Comparison of ENCODE assay signal across 24 mouse cellular contexts in genomic region chr12:103509893-103510292, GRCm38 (mm10). TPM values are rescaled to one million over a fixed set of nuclear protein-coding genes. Genes with fewer than 3 reads are reported as not detected.
A peak's percentile ranks its signal among the peaks of the same experiment; 100 is the strongest.
DNase-seq lines count a peak whose midpoint lies in the region; ATAC-seq lines count a peak whose summit lies in the region.
"Had no signal": no experiment of that assay in that cellular context is flagged by ENCODE, and none has a peak within 500 bp of the region (broad histone marks: within the 10 kb centered on the region; RNA-seq: fewer than 3 reads in every experiment).

No protein-coding gene starts in this region.

- ATAC-seq in midbrain, embryonic 11.5 days (ENCODE audit: low FRiP score), result no peak
- ATAC-seq: hindbrain, embryonic 16.5 days; liver, embryonic 12.5 days had no signal

- 91% methylated on average over 8 of the region's 8 CpGs for WGBS in midbrain, embryonic 11.5 days

- no peaks in the 10 kb centered on the region for H3K36me3 ChIP-seq in midbrain, embryonic 11.5 days (ENCODE audit: control insufficient read depth, insufficient read depth, low read length)
- H3K36me3 ChIP-seq: embryonic facial prominence, embryonic 13.5 days; heart, embryonic 13.5 days; liver, embryonic 12.5 days had no signal

- no peak overlapping the region for H3K4me2 ChIP-seq in midbrain, embryonic 11.5 days
- H3K4me2 ChIP-seq: embryonic facial prominence, embryonic 13.5 days; heart, embryonic 13.5 days; liver, embryonic 12.5 days had no signal

- H3K4me1 ChIP-seq in midbrain, embryonic 11.5 days (ENCODE audit: control insufficient read depth, insufficient read depth, low read length), result peaks cover 4% of the 10 kb centered on the region; the same call in 1 of the 2 replicates
- H3K4me1 ChIP-seq: embryonic facial prominence, embryonic 13.5 days; heart, embryonic 13.5 days; liver, embryonic 12.5 days had no signal

- no peaks in the 10 kb centered on the region for H3K9me3 ChIP-seq in midbrain, embryonic 11.5 days (ENCODE audit: control insufficient read depth, low read length)
- H3K9me3 ChIP-seq: embryonic facial prominence, embryonic 13.5 days; heart, embryonic 13.5 days; liver, embryonic 12.5 days had no signal

- H3K4me3 ChIP-seq in midbrain, embryonic 11.5 days (ENCODE audit: low read depth, low read length), result no peak overlapping the region
- H3K4me3 ChIP-seq: embryonic facial prominence, embryonic 13.5 days; heart, embryonic 13.5 days; liver, embryonic 12.5 days had no signal

- H3K9ac ChIP-seq in midbrain, embryonic 11.5 days (ENCODE audit: low read length), result no peak overlapping the region
- H3K9ac ChIP-seq: embryonic facial prominence, embryonic 13.5 days; heart, embryonic 13.5 days; liver, embryonic 12.5 days had no signal

- no peak overlapping the region for H3K27ac ChIP-seq in midbrain, embryonic 11.5 days (ENCODE audit: low read depth, low read length)
- H3K27ac ChIP-seq: embryonic facial prominence, embryonic 13.5 days; heart, embryonic 13.5 days; liver, embryonic 12.5 days had no signal

- H3K27me3 ChIP-seq in midbrain, embryonic 11.5 days (ENCODE audit: control insufficient read depth, insufficient read depth, low read length), result no peaks in the 10 kb centered on the region
- H3K27me3 ChIP-seq: embryonic facial prominence, embryonic 13.5 days; liver, embryonic 12.5 days had no signal

- intact Hi-C loops in left cerebral cortex, postnatal 4 days (cut with DNase I), result loop anchor here (10.0 kb wide), 1 partner anchor 135 kb away; no protein-coding TSS in a partner anchor
- intact Hi-C loops in left cerebral cortex, postnatal 36 days (cut with DNase I), result no loop called here
- intact Hi-C loops in gastrocnemius, postnatal 36 days (cut with DNase I), result loop anchor here (10.0 kb wide), 1 partner anchor 125 kb away; the partner anchor contains the start of gene Serpina10

- peak; percentile 63 for DNase-seq in left cerebral cortex, adult 11 months (ENCODE audit: low spot score)
- DNase-seq in left cerebral cortex, postnatal 4 days, result no peak
- peak; percentile 55 for DNase-seq in layer of hippocampus, adult 9-10 months (ENCODE audit: low spot score)
- peak; percentile 57 to 61 for DNase-seq in left cerebral cortex, postnatal 36 days (ENCODE audit: low spot score in 2 of 2)
- peak; percentile 70 for DNase-seq in telencephalon, adult 2 months (ENCODE audit: low read depth, low spot score)
- no peak for DNase-seq in midbrain, embryonic 11.5 days (ENCODE audit: low spot score, missing footprints)
- no peak for DNase-seq in gastrocnemius, postnatal 36 days
- DNase-seq in natural killer cell, adult 2 months (ENCODE audit: low spot score in 2 of 2), result no peak
- DNase-seq: adrenal gland, adult 8-10 months; cerebellum, adult 2 months; heart, postnatal 36 days; kidney, adult 11 months; kidney, postnatal 25 days; midbrain, embryonic 14.5 days; thymus, adult 18-20 months had no signal

RNA-seq across cellular contexts. Expression of gene Ppp4r4, which starts 22.2 kb away (rescaled TPM):
- total RNA-seq in left cerebral cortex, postnatal 4 days (2021), result 1 to 10 TPM; 7.2 to 8.1 TPM
- 10 to 100 TPM; 23.4 to 25.1 TPM for total RNA-seq in left cerebral cortex, postnatal 36 days (2021)
- 3.5 and 4.7 TPM in 2 replicates for polyA plus RNA-seq in midbrain, embryonic 11.5 days (2014; fragmentation: Nextera tagmentation; extraction: Ambion mirVana)
- under 1 TPM; 0.15 to 0.25 TPM for total RNA-seq in gastrocnemius, postnatal 36 days (2021)

RNA-seq across cellular contexts. Expression of gene Ifi27l2b, which starts 52.9 kb away (rescaled TPM):
- total RNA-seq in left cerebral cortex, postnatal 4 days (2021), result not detected
- total RNA-seq in left cerebral cortex, postnatal 36 days (2021), result not detected
- polyA plus RNA-seq in midbrain, embryonic 11.5 days (2014; fragmentation: Nextera tagmentation; extraction: Ambion mirVana), result not detected in 2 replicates
- total RNA-seq in gastrocnemius, postnatal 36 days (2021), result not detected
- total RNA-seq: adrenal gland, adult 8-10 months; common myeloid progenitor, adult 5-6 weeks; gastrocnemius, adult 18-20 months; granulocyte monocyte progenitor cell, adult 5-6 weeks; heart, postnatal 36 days; left cerebral cortex, postnatal 10 days had no signal
- polyA plus RNA-seq: cerebellum, adult 2 months; embryonic facial prominence, embryonic 13.5 days; heart, embryonic 13.5 days; hindbrain, embryonic 16.5 days; liver, embryonic 12.5 days; lung, embryonic 16.5 days; midbrain, embryonic 14.5 days had no signal

Comparison
In these comparisons a context has a peak if more than half of its experiments do, and no peak if none do; other contexts are left out.
1. DNase-seq: peak in left cerebral cortex, adult 11 months (single experiment), layer of hippocampus, adult 9-10 months (single experiment), left cerebral cortex, postnatal 36 days (2 of 2) and telencephalon, adult 2 months (single experiment); none in left cerebral cortex, postnatal 4 days (single experiment), midbrain, embryonic 11.5 days (single experiment), gastrocnemius, postnatal 36 days (0 of 2) and natural killer cell, adult 2 months (0 of 2).
2. RNA of gene Ppp4r4, which starts 22.2 kb away (total RNA-seq): 23.4 to 25.1 TPM in left cerebral cortex, postnatal 36 days and 7.2 to 8.1 TPM in left cerebral cortex, postnatal 4 days; 0.15 to 0.25 TPM in gastrocnemius, postnatal 36 days; every median in the first group is over 4 times any median in the second.